Mouse (Mus musculus): ENCODE results near the gene Vmn2r22. TPM values are rescaled to one million over a fixed set of nuclear protein-coding genes. Genes with fewer than 3 reads are reported as not detected.

The Vmn2r22 gene
- total RNA-seq (2023) = not detected

DNA sequence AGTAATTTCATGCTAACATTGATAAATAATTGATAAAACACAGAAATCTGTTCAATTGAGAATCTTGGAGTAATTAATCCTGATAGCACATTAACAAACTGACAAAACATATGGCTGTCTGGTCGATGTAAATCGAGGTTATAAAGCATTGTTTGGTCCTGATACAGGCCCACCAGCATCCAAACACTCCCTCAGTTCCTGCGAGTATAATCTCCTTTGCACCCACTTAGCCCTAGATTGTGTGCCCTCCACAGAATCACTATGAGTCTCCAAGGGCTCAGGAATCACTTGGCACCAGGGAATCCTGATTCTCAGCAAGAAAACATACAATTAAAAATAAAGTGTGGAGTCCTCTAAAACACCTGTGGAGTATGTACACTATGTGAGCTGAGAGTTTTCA, at the start of gene Vmn2r22:
Vmn2r22 (minus strand) TSS at position 101 of the 400 bp plus-strand sequence.

Other genes with a start within 250 kb of the Vmn2r22 start
- gene Vmn2r20, start 232.6 kb downstream of the Vmn2r22 start, total RNA-seq (2023) = not detected
- gene Vmn2r21, start 117.3 kb downstream of the Vmn2r22 start, total RNA-seq (2023) = not detected
- not detected for gene Vmn2r23, start 51.9 kb upstream of the Vmn2r22 start, total RNA-seq (2023)
- not detected for gene Vmn2r24, start 128.2 kb upstream of the Vmn2r22 start, total RNA-seq (2023)
- not detected for gene Vmn2r25, start 202.7 kb upstream of the Vmn2r22 start, total RNA-seq (2023)

Data from CD4-positive naive resting alpha-beta T cell, adult 57 days (primary cell).